Mouse (Mus musculus) erythroblast, embryonic 14.5 days (primary cell): ENCODE results near the gene Tlcd1.

Experiments
- GATA1 ChIP-seq: IDR thresholded peaks from 2 replicates; pipeline ENCODE4 v1.6.1; 2012; ENCODE audit warnings: low read length, inconsistent platforms, mixed read lengths
- TAL1 ChIP-seq: IDR thresholded peaks from 3 replicates; pipeline ENCODE4 v1.6.1; 2012; ENCODE audit warnings: low read length, inconsistent platforms, mixed read lengths

DNA sequence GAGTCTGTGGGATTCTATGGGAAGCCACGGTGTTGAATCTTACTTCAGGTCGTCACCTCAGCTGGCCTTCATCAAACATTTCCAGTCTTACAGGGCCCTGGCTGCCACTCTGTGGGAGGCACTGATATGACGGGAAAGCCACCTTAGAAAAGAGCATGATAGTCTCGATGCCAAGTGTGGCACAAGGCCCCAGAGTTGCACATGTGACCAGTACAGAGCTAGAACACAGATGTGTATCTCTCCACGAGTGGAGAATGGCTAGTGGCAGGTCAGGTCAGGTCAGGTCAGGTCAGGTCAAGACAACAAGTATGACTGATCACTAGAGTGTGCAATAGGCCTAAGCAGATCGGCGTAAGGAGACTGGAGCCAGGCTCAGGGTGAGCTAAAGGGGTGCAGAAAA lies 34.1 kb downstream of the Tlcd1 start:
- TF ChIP-seq TAL1 (no peak), GATA1 (no peak)
